Mouse (Mus musculus): Measurements from ENCODE around the gene Abi3bp.

- TF ChIP-seq CHD2 (IDR thresholded peaks at IDR 0.05; ENCODE audit: low read depth, low read length) (no peak), MAFK (IDR thresholded peaks at IDR 0.05; ENCODE audit: insufficient read depth, low read depth, low read length) (no peak), ZC3H11A (IDR thresholded peaks at IDR 0.05; ENCODE audit: borderline replicate concordance, low read depth, low read length) (no peak)
Observed at GRCm38 (mm10) chr16:56645251-56645650, 167.6 kb downstream of the Abi3bp start.
